Mouse (Mus musculus): ENCODE measurements around the gene Wdcp. TPM values are rescaled to one million over a fixed set of nuclear protein-coding genes. Genes with fewer than 3 reads are reported as not detected.

The Wdcp gene
- polyA plus RNA-seq, 1 experiment from 2014 or later: 19.4 TPM

DNA sequence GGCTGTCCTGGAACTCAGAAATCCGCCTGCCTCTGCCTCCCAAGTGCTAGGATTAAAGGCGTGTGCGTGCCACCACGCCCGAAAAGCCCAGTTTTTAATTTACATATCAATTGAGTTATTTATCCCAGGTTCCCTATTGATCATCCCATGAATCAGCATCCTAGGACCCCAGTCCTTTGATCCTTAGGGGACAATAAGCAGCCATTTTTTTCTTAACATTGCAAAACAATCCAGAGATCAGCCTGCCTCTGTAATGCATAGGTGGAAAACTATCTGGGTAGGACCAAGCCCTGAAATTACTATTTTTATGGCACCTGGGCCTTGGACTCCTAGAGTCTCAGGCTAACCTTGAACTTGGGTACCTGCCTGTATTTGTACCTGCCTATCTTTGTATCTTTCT lies 54.9 kb downstream of the Wdcp start:
- H3K4me2 ChIP-seq: no peak overlapping the region
- no peak overlapping the region for H3K9ac ChIP-seq
- 95% methylated on average over 5 of the region's 5 CpGs for WGBS
- peaks cover 12% of the 10 kb centered on the region for H3K36me3 ChIP-seq
- no peak overlapping the region for H3K27ac ChIP-seq
- H3K4me3 ChIP-seq (replicated peaks): no peak overlapping the region
- no peaks in the 10 kb centered on the region for H3K4me1 ChIP-seq
- H3K9me3 ChIP-seq (replicated peaks): no peaks in the 10 kb centered on the region
- H3K27me3 ChIP-seq: no peaks in the 10 kb centered on the region
- ATAC-seq (replicated peaks; ENCODE audit: low FRiP score): no peak

DNA sequence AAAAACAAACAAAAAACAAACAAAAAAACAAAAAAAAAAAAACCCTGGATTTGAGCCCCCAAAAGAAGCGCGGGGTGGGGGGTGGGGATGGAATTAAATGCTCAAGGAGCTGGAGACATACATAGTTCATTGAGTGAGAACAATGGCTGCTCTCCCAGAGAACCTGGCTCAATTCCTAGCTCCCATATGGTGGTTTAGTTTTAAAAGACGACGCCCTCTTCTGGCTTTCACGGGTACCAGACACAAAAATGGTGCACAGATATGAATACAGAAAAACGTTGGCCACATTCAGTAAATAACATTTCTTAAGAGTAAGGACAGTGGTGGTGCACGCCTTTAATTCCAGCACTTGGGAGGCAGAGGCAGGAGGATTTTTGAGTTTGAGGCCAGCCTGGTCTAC lies 62.8 kb downstream of the Wdcp start:
- ATAC-seq (replicated peaks; ENCODE audit: low FRiP score): no peak
- Histone ChIP-seq H3K4me1 (peaks cover 4% of the 10 kb centered on the region), H3K27ac (no peak overlapping the region), H3K36me3 (peaks cover 9% of the 10 kb centered on the region; the same call in 1 of the 2 replicates), H3K27me3 (no peaks in the 10 kb centered on the region), H3K9me3 (replicated peaks) (no peaks in the 10 kb centered on the region), H3K4me3 (replicated peaks) (no peak overlapping the region), H3K4me2 (no peak overlapping the region), H3K9ac (no peak overlapping the region)
- WGBS: 87% methylated on average over 7 of the region's 7 CpGs

DNA sequence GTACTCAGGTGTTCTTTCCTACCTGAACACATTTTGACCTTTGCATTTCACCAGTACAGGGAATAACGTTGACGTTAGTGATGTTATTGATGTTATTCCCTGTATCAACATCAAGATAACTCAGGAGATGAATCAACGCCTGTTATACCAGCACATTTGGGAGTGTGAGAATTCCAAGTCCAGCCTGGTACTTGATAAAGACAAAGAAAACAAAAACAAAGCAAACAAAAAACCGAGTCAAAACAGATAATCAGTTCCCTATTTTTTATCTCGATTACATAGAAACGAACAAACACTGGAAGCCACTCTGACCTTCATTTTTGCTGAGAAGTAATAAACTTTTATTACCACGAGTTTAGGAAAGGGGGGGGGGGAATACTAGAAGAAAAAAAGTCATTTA lies 63.4 kb downstream of the Wdcp start:
- 44% methylated on average over 7 of the region's 7 CpGs for WGBS
- Histone ChIP-seq H3K4me3 (replicated peaks) (peak overlapping the region; percentile 78), H3K27me3 (no peaks in the 10 kb centered on the region), H3K9me3 (replicated peaks) (no peaks in the 10 kb centered on the region), H3K27ac (no peak overlapping the region), H3K9ac (peak overlapping the region; percentile 85; the same call in 1 of the 2 replicates), H3K4me1 (peaks cover 4% of the 10 kb centered on the region), H3K36me3 (peaks cover 4% of the 10 kb centered on the region; the same call in 1 of the 2 replicates), H3K4me2 (peak overlapping the region; percentile 91)
- ATAC-seq (replicated peaks; ENCODE audit: low FRiP score): no peak

DNA sequence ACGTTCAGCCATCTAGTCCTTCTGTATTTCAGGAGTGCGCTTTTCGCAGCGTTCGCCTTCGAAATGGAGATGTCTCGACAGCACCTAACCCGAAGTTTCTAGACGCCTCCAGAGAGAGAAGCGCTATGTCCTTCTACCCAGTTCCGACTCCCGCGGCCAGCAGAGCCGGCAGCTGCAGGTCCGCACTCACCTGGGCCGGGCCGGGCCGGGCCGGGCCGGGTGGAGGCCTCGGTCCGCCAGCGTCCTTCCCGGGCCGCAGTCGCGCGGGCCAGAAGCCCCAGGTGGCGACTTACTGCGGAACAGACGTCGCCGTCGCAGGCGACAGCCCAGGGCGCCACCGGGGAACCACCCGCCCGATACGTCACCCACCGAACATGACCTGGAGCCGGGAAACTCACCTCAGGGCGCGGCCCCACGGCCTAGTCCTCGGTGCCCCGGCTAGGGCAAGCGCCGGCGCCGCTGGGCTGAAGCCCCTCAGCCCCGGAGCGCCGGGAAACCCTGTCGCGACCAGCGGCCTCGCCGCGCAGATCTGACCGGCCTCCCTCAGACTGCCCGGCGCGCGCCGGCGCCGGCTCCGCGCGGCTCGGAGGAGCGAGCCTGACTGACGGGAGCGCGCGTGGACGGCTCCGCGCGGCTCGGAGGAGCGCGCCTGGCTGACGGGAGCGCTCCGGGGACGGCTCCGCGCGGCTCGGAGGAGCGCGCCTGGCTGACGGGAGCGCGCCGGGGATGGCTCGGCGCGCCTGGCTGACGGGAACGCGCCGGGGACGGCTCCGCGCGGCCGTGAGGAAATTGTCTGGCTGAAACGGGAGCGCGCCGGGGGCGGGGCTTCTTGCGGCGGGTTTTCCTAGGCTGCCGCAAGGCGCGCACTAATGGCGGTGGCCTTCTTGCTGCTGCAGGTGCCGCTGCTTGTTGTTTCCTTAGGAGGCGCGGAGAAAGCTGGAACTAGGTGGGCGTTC lies 64.1 kb downstream of the Wdcp start, which contains the start of gene Ubxn2a:
Gene Ubxn2a (minus strand): TSS at position 755 of the 956 bp plus-strand sequence.
- Histone ChIP-seq H3K9me3 (replicated peaks) (no peaks in the 10 kb centered on the region), H3K4me3 (replicated peaks) (peak within 1 kb of the TSS; percentile 78), H3K27me3 (no peaks in the 10 kb centered on the region), H3K4me1 (peaks cover 4% of the 10 kb centered on the region), H3K27ac (peak within 1 kb of the TSS; percentile 89), H3K36me3 (no peaks in the 10 kb centered on the region), H3K4me2 (peak within 1 kb of the TSS; percentile 91), H3K9ac (peak within 1 kb of the TSS; percentile 85)
- peak; percentile 96 for ATAC-seq (replicated peaks; ENCODE audit: low FRiP score)
- WGBS: under 1% methylated on average over 124 of the region's 125 CpGs

DNA sequence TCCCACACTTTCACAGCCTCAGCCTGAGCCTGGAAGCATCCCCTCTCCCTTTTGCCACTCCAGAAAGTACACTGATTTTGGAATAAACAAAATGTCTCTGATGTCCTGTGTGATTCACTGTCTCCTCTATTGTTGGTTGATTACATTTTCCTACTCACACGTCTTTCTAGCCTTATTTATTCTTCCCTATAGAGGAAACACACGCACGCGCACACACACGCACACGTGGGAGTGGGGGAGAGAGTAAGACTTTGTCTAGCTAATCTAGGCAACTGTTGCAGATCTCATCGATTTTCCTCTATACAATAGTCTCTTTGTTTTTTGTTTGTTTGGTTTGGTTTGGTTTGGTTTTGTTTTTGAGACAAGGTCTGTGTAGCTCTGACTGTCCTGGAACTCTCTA lies 65.3 kb downstream of the Wdcp start:
- Histone ChIP-seq H3K36me3 (no peaks in the 10 kb centered on the region), H3K9me3 (replicated peaks) (no peaks in the 10 kb centered on the region), H3K9ac (no peak overlapping the region), H3K27me3 (no peaks in the 10 kb centered on the region), H3K27ac (no peak overlapping the region), H3K4me3 (replicated peaks) (no peak overlapping the region), H3K4me2 (no peak overlapping the region), H3K4me1 (peaks cover 4% of the 10 kb centered on the region)
- WGBS: 88% methylated on average over 7 of the region's 7 CpGs
- ATAC-seq (replicated peaks; ENCODE audit: low FRiP score): no peak

Other genes with a start within 250 kb of the Wdcp start
- 0.10 and 0.15 TPM in 2 replicates for gene Fam228a, start 104.9 kb upstream of the Wdcp start, polyA plus RNA-seq (2015; fragmentation: Nextera tagmentation; extraction: Ambion mirVana)
- gene Pfn4, start 74.3 kb upstream of the Wdcp start, polyA plus RNA-seq (2015; fragmentation: Nextera tagmentation; extraction: Ambion mirVana): 2.5 and 3.5 TPM in 2 replicates
- gene Fam228b, start 74.0 kb upstream of the Wdcp start, polyA plus RNA-seq (2015; fragmentation: Nextera tagmentation; extraction: Ambion mirVana): 1.5 and 4.5 TPM in 2 replicates
- gene Sf3b6, start 25.8 kb upstream of the Wdcp start, polyA plus RNA-seq (2015; fragmentation: Nextera tagmentation; extraction: Ambion mirVana): 207 and 229 TPM in 2 replicates
- 8.9 and 9.0 TPM in 2 replicates for gene Fkbp1b, start 1.7 kb upstream of the Wdcp start, polyA plus RNA-seq (2015; fragmentation: Nextera tagmentation; extraction: Ambion mirVana)
- gene Mfsd2b, start 31.1 kb downstream of the Wdcp start, polyA plus RNA-seq (2015; fragmentation: Nextera tagmentation; extraction: Ambion mirVana): 1.3 TPM in 2 replicates
- gene Ubxn2a, start 64.4 kb downstream of the Wdcp start, polyA plus RNA-seq (2015; fragmentation: Nextera tagmentation; extraction: Ambion mirVana): 28.4 and 28.7 TPM in 2 replicates
- 10.5 and 10.8 TPM in 2 replicates for gene Atad2b, start 74.0 kb downstream of the Wdcp start, polyA plus RNA-seq (2015; fragmentation: Nextera tagmentation; extraction: Ambion mirVana)